Mouse (Mus musculus): ENCODE results near the gene Nprl3. TPM values are rescaled to one million over a fixed set of nuclear protein-coding genes. Genes with fewer than 3 reads are reported as not detected.
A peak's percentile ranks its signal among the peaks of the same experiment; 100 is the strongest.

The Nprl3 gene
- polyA plus RNA-seq, 1 experiment from 2014 or later, result 33.6 TPM

DNA sequence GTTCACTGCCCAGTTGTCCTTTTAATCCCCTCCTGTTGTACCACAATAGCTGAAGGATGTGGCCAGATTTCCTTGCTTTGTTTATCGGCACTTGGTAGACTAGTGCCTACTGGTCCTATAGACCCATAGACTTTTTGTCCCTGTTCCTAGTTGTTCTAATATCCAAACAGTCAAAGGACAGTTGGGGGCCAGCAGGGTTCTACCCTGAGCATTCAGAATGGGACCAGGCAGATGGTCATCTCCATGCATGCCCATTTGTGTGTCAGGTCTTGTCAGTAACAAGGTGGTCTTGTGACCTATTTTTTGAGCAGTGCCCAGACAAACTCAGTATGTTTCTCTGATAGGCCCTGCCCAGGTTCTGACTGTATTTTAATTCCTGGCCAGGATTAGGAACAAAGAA lies 40.5 kb downstream of the Nprl3 start:
- TF ChIP-seq EP300 (IDR thresholded peaks at IDR 0.05), result no peak
- TF ChIP-seq CTCF (IDR thresholded peaks at IDR 0.05), result no peak
- Histone ChIP-seq H3K27me3 (replicated peaks; ENCODE audit: insufficient read depth, low read length) (no peaks in the 10 kb centered on the region), H3K4me2 (replicated peaks; ENCODE audit: low read depth, low read length) (peak overlapping the region; percentile 80), H3K36me3 (ENCODE audit: insufficient read depth, low read length) (0 out of 2 replicates have a peak, but pooled peaks cover 5% of the 10 kb centered on the region), H3K27ac (ENCODE audit: low read length) (peak overlapping the region; percentile 96), H3K4me3 (ENCODE audit: low read depth, low read length) (peak overlapping the region; percentile 61), H3K4me1 (ENCODE audit: insufficient read depth, low read depth, low read length) (peaks cover 30% of the 10 kb centered on the region), H3K9ac (replicated peaks; ENCODE audit: low read depth) (peak overlapping the region; percentile 81), H3K9me3 (ENCODE audit: low read length) (no peaks in the 10 kb centered on the region)
- 30% methylated on average over 1 of the region's 1 CpGs for WGBS
- ATAC-seq (no peak), DNase-seq (ENCODE audit: low spot score) (no peak)

DNA sequence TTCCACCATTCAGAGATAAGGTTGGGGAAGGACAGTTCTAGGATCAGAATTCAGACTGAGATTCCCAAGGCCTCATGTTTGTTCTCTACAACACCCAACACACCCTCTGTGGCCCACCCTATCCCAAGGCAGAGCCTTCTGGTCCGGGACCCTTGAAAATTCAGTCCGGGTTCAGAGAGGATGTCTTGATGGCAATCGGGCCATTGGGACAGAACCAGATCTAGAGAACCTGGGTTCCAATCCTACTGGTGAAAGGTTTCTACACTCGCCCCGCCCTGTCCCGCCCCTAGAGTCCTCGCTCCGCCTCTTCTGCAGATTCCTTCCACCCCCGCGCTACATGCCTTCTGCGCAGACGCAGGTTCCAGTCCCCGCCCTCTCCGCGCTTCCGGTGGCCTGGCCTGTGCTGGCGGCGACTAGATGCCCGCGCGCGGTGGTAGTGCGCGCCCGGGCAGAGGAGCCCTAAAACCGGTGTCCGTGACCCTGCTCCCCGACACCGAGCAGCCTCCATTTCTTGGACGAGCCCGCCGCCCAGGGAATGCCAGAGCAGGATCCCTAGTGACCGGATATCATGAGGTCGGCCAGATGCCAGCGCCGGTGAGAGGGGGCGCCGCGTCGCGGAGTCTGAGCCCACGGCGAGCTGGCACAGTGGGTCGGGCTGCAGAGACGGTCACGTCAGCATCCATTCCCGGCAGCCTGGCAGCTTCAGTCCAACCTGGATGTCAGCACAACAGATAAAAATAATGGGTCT lies 41.2 kb downstream of the Nprl3 start, which contains the start of gene Mpg:
Mpg (plus strand) TSS at position 382 of the 748 bp plus-strand sequence.
- peak within 1 kb of the TSS; percentile 81 for H3K9ac ChIP-seq (replicated peaks; ENCODE audit: low read depth)
- H3K36me3 ChIP-seq (ENCODE audit: insufficient read depth, low read length), result 0 out of 2 replicates have a peak, but pooled peaks cover under 1% of the 10 kb centered on the region
- no peaks in the 10 kb centered on the region for H3K27me3 ChIP-seq (replicated peaks; ENCODE audit: insufficient read depth, low read length)
- TF ChIP-seq CTCF (IDR thresholded peaks at IDR 0.05) (no peak), EP300 (IDR thresholded peaks at IDR 0.05) (peak; percentile 17; the same call in 1 of the 2 replicates)
- peak within 1 kb of the TSS; percentile 80 for H3K4me2 ChIP-seq (replicated peaks; ENCODE audit: low read depth, low read length)
- WGBS, result 3% methylated on average over 46 of the region's 47 CpGs
- DNase-seq (ENCODE audit: low spot score) (peak; percentile 94), ATAC-seq (peak; percentile 72)
- H3K4me3 ChIP-seq (ENCODE audit: low read depth, low read length), result peak within 1 kb of the TSS; percentile 61
- H3K4me1 ChIP-seq (ENCODE audit: insufficient read depth, low read depth, low read length), result peaks cover 30% of the 10 kb centered on the region
- no peaks in the 10 kb centered on the region for H3K9me3 ChIP-seq (ENCODE audit: low read length)
- peak within 1 kb of the TSS; percentile 96 for H3K27ac ChIP-seq (ENCODE audit: low read length)

DNA sequence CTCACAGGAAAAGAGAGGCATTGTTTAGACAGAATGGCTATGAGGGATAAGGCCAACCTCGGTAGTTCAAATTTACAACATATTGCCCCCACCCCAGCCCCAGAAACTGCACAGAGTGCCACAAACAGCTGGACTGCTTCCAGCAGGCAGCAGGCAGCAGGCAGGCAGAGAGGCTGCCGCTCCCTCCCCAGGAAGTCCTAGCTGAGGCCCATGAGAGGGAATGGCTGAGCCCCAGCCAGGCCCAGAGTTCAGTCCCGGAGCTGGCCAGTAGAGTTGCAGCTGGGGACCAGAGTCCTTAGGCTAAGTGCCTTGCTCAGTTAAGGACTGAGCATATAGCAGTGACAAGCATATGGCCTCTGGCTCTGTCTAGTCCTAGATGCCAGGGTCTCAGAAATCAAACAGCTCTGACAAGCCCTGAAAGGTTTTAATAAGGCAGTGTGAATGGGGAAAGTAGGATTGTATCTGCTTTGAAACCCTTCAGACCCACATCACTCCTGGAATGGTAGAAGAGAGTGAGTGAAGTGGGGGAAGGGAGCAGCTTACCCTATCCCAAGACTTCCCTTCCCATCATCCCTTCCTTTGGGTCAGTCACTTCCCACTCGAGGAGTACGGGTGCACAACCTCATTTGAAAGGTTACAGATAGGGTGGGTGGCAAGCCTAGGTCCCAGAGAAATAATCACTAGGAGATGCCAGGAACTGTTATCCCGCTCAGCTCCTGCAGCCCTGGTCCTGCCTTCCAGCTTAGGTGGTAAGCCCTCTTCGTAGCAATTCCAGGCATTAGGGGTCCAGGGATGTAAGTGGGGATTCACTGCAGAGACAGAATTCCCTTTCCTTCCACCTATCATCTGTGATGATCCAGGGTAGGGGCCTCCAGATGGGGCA lies 42.0 kb downstream of the Nprl3 start:
- Histone ChIP-seq H3K27me3 (replicated peaks; ENCODE audit: insufficient read depth, low read length) (no peaks in the 10 kb centered on the region), H3K36me3 (ENCODE audit: insufficient read depth, low read length) (no peaks in the 10 kb centered on the region), H3K4me2 (replicated peaks; ENCODE audit: low read depth, low read length) (no peak overlapping the region), H3K9ac (replicated peaks; ENCODE audit: low read depth) (no peak overlapping the region), H3K4me1 (ENCODE audit: insufficient read depth, low read depth, low read length) (peaks cover 34% of the 10 kb centered on the region), H3K27ac (ENCODE audit: low read length) (peak overlapping the region; percentile 96), H3K9me3 (ENCODE audit: low read length) (no peaks in the 10 kb centered on the region), H3K4me3 (ENCODE audit: low read depth, low read length) (no peak overlapping the region)
- WGBS, result 33% methylated on average over 7 of the region's 7 CpGs
- DNase-seq (ENCODE audit: low spot score) (peak; percentile 67), ATAC-seq (peak; percentile 20)
- no peak for TF ChIP-seq CTCF (IDR thresholded peaks at IDR 0.05)
- no peak; the same call in 1 of the 2 replicates for TF ChIP-seq EP300 (IDR thresholded peaks at IDR 0.05)

DNA sequence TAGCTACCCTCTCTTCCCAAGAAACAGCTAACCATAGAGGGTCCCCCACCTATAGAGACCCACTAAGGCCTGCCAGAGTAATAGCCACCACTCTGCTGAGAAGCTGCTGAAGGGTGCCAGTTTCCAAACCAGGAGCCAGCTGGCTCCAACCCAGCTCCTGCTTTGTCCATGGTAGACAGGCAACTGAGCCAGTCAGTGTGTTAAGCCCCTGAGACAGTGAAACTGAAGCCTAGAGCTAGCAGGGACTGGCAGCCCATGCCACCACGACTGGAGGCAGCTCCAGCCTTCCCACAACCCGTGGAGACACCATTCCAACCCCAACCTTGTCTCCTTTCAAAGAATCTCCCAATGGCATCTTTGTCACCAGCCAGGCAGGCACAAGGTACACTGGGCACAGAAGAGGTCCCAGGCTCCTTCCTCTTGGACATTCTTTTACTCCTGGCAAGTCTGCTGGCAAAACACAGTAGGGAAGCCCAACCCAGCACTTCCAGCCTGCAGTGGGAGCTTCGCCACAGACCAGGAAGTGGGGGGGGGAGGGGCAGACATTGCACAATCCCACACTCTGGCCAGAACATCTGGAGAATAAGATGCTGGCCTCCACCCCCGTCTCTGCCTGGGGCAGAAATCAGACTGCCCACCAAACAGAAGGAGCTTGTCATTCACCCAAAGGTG lies 42.9 kb downstream of the Nprl3 start:
- H3K9ac ChIP-seq (replicated peaks; ENCODE audit: low read depth), result no peak overlapping the region
- peak overlapping the region; percentile 96 for H3K27ac ChIP-seq (ENCODE audit: low read length)
- no peak overlapping the region for H3K4me3 ChIP-seq (ENCODE audit: low read depth, low read length)
- WGBS, result 5% methylated on average over 4 of the region's 4 CpGs
- no peaks in the 10 kb centered on the region for H3K27me3 ChIP-seq (replicated peaks; ENCODE audit: insufficient read depth, low read length)
- TF ChIP-seq EP300 (IDR thresholded peaks at IDR 0.05) (peak; percentile 64), CTCF (IDR thresholded peaks at IDR 0.05) (no peak)
- DNase-seq (ENCODE audit: low spot score), result peak; percentile 94
- peaks cover 42% of the 10 kb centered on the region for H3K4me1 ChIP-seq (ENCODE audit: insufficient read depth, low read depth, low read length)
- H3K4me2 ChIP-seq (replicated peaks; ENCODE audit: low read depth, low read length), result no peak overlapping the region
- H3K9me3 ChIP-seq (ENCODE audit: low read length), result no peaks in the 10 kb centered on the region
- no peaks in the 10 kb centered on the region for H3K36me3 ChIP-seq (ENCODE audit: insufficient read depth, low read length)
- ATAC-seq, result peak; percentile 66

DNA sequence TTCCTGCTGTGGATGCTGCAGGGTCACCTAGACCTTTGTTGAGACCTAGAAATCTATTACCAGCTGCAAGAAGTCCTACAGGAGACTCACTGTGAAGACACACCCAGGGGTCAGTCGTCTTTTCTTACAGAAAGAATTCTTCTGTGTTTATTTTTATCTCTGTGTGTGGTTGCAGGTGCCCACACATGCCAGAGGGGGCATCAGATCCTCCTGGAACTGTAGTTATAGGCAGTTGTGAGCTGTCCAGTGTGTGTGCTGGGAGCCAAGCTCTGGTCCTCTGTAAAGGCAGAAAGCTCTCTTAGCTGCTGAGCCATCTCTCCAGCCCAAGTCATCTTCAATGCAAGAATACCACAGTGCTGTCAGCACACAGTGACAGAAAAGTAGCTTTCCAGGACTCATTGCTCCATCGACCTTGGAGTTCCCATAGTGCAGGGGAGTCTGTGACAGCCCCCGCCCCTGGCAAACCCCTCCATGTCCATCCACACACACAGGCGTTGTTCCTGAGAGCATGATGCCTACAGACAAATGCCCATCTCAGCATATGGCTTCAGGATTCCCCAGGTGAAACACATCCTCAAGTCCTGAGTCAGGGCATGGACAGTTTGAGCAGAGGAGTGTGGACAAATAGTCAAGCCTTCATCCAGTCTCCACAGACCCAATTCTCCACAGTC lies 44.1 kb downstream of the Nprl3 start:
- TF ChIP-seq EP300 (IDR thresholded peaks at IDR 0.05) (no peak), CTCF (IDR thresholded peaks at IDR 0.05) (peak; percentile 24; the same call in 1 of the 2 replicates)
- Histone ChIP-seq H3K27me3 (replicated peaks; ENCODE audit: insufficient read depth, low read length) (no peaks in the 10 kb centered on the region), H3K9me3 (ENCODE audit: low read length) (no peaks in the 10 kb centered on the region), H3K4me1 (ENCODE audit: insufficient read depth, low read depth, low read length) (peaks cover 42% of the 10 kb centered on the region), H3K36me3 (ENCODE audit: insufficient read depth, low read length) (no peaks in the 10 kb centered on the region), H3K9ac (replicated peaks; ENCODE audit: low read depth) (no peak overlapping the region), H3K4me2 (replicated peaks; ENCODE audit: low read depth, low read length) (no peak overlapping the region), H3K4me3 (ENCODE audit: low read depth, low read length) (no peak overlapping the region), H3K27ac (ENCODE audit: low read length) (peak overlapping the region; percentile 96)
- 66% methylated on average over 4 of the region's 4 CpGs for WGBS
- no peak for DNase-seq (ENCODE audit: low spot score)
- ATAC-seq, result no peak
